Mouse (Mus musculus) stomach, postnatal 0 days (tissue): ENCODE results near the gene Sgsm2.

Experiments
- CTCF ChIP-seq: IDR thresholded peaks from 2 replicates; pipeline ENCODE4 v1.5.1; 2016; ENCODE audit warnings: antibody characterized with exemption, low read depth, mild to moderate bottlenecking, moderate library complexity
- EP300 ChIP-seq: optimal IDR thresholded peaks from 2 replicates; pipeline ENCODE3; 2016; ENCODE audit warnings: antibody characterized with exemption

GRCm38 (mm10) chr11:74908618-74909399 lies 11.9 kb upstream of the Sgsm2 start:
- TF ChIP-seq CTCF (no peak), EP300 (no peak)
